Mouse (Mus musculus) hindbrain, embryonic 13.5 days (tissue): ENCODE measurements around the gene Wipf2. TPM values are rescaled to one million over a fixed set of nuclear protein-coding genes. Genes with fewer than 3 reads are reported as not detected.

Experiments
- ATAC-seq: fragments of 200-750 bp; cut with Nextera tagmentation; 2 replicates; pipeline ENCODE4 v1.8.0; 2017; ENCODE audit warnings: moderate TSS enrichment; ENCODE audit not compliant: low FRiP score
- H3K27ac ChIP-seq: fragments of 300-500 bp; sonication (generic); 2 replicates; pipeline ENCODE4 v1.5.1; 2015; ENCODE audit warnings: inconsistent platforms, mild to moderate bottlenecking, moderate library complexity
- H3K27me3 ChIP-seq: fragments of 300-500 bp; sonication (generic); 2 replicates; pipeline ENCODE4 v1.6.1; 2015; ENCODE audit warnings: mild to moderate bottlenecking, inconsistent platforms
- H3K36me3 ChIP-seq: fragments of 300-500 bp; sonication (generic); 2 replicates; pipeline ENCODE4 v1.6.1; 2015; ENCODE audit warnings: mild to moderate bottlenecking, inconsistent platforms
- H3K4me1 ChIP-seq: fragments of 300-500 bp; sonication (generic); replicated peaks from 2 replicates; pipeline ENCODE4 v1.6.1; 2015; ENCODE audit warnings: inconsistent platforms
- H3K4me2 ChIP-seq: fragments of 300-500 bp; sonication (generic); 2 replicates; pipeline ENCODE4 v1.6.1; 2015; ENCODE audit warnings: inconsistent platforms, mild to moderate bottlenecking, moderate library complexity
- H3K4me3 ChIP-seq: fragments of 300-500 bp; sonication (generic); 2 replicates; pipeline ENCODE4 v1.5.1; 2015; ENCODE audit warnings: mild to moderate bottlenecking, inconsistent platforms
- H3K9ac ChIP-seq: fragments of 300-500 bp; sonication (generic); 2 replicates; pipeline ENCODE4 v1.6.1; 2015; ENCODE audit warnings: mild to moderate bottlenecking, inconsistent platforms
- H3K9me3 ChIP-seq: fragments of 300-500 bp; sonication (generic); 2 replicates; pipeline ENCODE4 v1.6.1; 2016; ENCODE audit warnings: inconsistent platforms
- WGBS: fragments of 180-500 bp; shearing (Covaris S2); methylation state at CpG from one replicate; pipeline ENCODE4 v1.1.7; 2015; 5-methylcytosine and 5-hydroxymethylcytosine counted together
- polyA plus RNA-seq: library from polyadenylated mRNA; unstranded; fragments of >200 nt; fragmentation: Nextera tagmentation; extraction: Ambion mirVana; gene quantifications from 2 replicates; pipeline ENCODE4 v1.2.1, GENCODE M21; 2015

The Wipf2 gene
- polyA plus RNA-seq, 1 experiment from 2014 or later = 5.0 TPM

- Histone ChIP-seq H3K36me3 (peaks cover under 1% of the 10 kb centered on the region; the same call in 1 of the 2 replicates), H3K27me3 (no peaks in the 10 kb centered on the region), H3K27ac (peak overlapping the region; percentile 44), H3K4me3 (no peak overlapping the region), H3K4me1 (peaks cover 83% of the 10 kb centered on the region), H3K4me2 (no peak overlapping the region), H3K9ac (peak overlapping the region; percentile 53), H3K9me3 (no peaks in the 10 kb centered on the region)
- 46% methylated on average over 11 of the region's 11 CpGs for WGBS
- no peak for ATAC-seq
Measured at GRCm38 (mm10) chr11:98944897-98945604, 81.6 kb downstream of the Wipf2 start.

- no peak overlapping the region; the same call in 1 of the 2 replicates for H3K9ac ChIP-seq
- 52% methylated on average over 3 of the region's 3 CpGs for WGBS
- H3K4me3 ChIP-seq = no peak overlapping the region
- no peak for ATAC-seq
- H3K4me1 ChIP-seq = peaks cover 83% of the 10 kb centered on the region
- 0 out of 2 replicates have a peak overlapping the region, but pooled peaks have one; percentile 12 for H3K27ac ChIP-seq
- no peaks in the 10 kb centered on the region for H3K27me3 ChIP-seq
- no peak overlapping the region for H3K4me2 ChIP-seq
- peaks cover 5% of the 10 kb centered on the region for H3K36me3 ChIP-seq
- H3K9me3 ChIP-seq = no peaks in the 10 kb centered on the region
Measured at GRCm38 (mm10) chr11:98945605-98945977, 82.2 kb downstream of the Wipf2 start.

GRCm38 (mm10) chr11:98947969-98948569 lies 84.6 kb downstream of the Wipf2 start:
- Histone ChIP-seq H3K36me3 (peaks cover 15% of the 10 kb centered on the region), H3K4me1 (peaks cover 75% of the 10 kb centered on the region), H3K9me3 (no peaks in the 10 kb centered on the region), H3K9ac (no peak overlapping the region), H3K27me3 (no peaks in the 10 kb centered on the region), H3K27ac (no peak overlapping the region), H3K4me2 (no peak overlapping the region), H3K4me3 (no peak overlapping the region)
- ATAC-seq = no peak
- 83% methylated on average over 18 of the region's 18 CpGs for WGBS

DNA sequence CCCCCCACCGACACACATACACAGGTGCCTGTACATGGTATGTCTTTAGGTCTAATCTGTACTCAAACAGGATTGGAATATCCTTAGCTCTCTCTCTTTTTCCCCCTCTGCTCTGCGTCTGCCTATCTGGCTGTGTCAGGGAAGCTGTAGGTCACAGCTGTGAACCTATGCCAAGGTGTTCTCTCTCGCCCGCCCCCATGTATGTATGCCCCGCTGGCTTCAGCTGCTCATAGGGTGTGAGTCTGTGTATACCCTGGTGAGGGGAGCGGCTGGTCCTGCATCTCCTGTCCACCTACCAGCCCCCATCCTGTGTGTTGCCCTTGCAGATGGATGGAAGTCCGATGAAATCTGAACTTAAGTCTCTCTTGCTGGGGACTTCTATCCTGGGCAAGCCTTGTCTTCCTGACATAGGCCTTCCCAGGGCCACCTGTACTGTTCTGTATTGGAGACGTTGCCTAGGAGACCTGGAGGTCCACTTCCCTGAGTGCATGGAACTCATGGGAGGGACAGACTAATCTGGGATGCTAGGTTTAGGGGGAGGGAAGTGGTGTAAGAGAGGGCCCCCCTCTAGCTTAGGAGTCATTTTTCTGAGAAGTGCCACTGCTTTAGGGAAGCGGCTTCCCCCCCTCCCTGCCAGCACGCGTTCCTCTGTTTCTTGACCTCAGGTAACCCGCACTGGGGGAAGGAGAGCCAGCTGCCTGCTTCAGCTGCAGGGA lies 86.0 kb downstream of the Wipf2 start:
- WGBS = 65% methylated on average over 11 of the region's 12 CpGs
- Histone ChIP-seq H3K27ac (no peak overlapping the region), H3K9me3 (no peaks in the 10 kb centered on the region), H3K4me2 (no peak overlapping the region), H3K36me3 (peaks cover 15% of the 10 kb centered on the region), H3K9ac (peak overlapping the region; percentile 26; the same call in 1 of the 2 replicates), H3K27me3 (no peaks in the 10 kb centered on the region), H3K4me1 (peaks cover 75% of the 10 kb centered on the region), H3K4me3 (no peak overlapping the region)
- no peak for ATAC-seq

- H3K9me3 ChIP-seq = no peaks in the 10 kb centered on the region
- no peak overlapping the region for H3K4me3 ChIP-seq
- H3K36me3 ChIP-seq = peaks cover 15% of the 10 kb centered on the region
- no peak overlapping the region for H3K4me2 ChIP-seq
- no peaks in the 10 kb centered on the region for H3K27me3 ChIP-seq
- peaks cover 75% of the 10 kb centered on the region for H3K4me1 ChIP-seq
- 84% methylated on average over 7 of the region's 7 CpGs for WGBS
- no peak for ATAC-seq
- H3K9ac ChIP-seq = peak overlapping the region; percentile 26; the same call in 1 of the 2 replicates
- H3K27ac ChIP-seq = no peak overlapping the region
Measured at GRCm38 (mm10) chr11:98949958-98950460, 86.6 kb downstream of the Wipf2 start.

DNA sequence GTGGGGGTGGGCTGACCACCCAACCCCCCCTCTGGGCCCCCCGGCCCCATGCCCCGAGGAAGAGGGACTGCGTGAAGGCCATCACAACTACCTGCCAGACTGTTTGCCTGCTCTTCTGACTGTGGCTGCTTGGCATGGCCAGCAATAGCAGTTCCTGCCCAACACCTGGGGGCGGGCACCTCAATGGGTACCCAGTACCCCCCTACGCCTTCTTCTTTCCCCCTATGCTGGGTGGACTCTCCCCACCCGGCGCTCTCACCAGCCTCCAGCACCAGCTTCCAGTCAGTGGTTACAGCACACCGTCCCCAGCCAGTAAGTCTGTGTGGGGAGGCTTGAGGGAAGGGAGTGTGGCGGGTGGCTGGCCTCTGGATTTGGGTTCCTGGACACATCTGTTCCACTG lies 87.0 kb downstream of the Wipf2 start:
- Histone ChIP-seq H3K9ac (peak overlapping the region; percentile 43; the same call in 1 of the 2 replicates), H3K4me1 (peaks cover 75% of the 10 kb centered on the region), H3K4me2 (no peak overlapping the region), H3K4me3 (no peak overlapping the region), H3K36me3 (peaks cover 15% of the 10 kb centered on the region), H3K27ac (0 out of 2 replicates have a peak overlapping the region, but pooled peaks have one; percentile 40), H3K9me3 (no peaks in the 10 kb centered on the region), H3K27me3 (no peaks in the 10 kb centered on the region)
- WGBS = 84% methylated on average over 9 of the region's 9 CpGs
- ATAC-seq = no peak

DNA sequence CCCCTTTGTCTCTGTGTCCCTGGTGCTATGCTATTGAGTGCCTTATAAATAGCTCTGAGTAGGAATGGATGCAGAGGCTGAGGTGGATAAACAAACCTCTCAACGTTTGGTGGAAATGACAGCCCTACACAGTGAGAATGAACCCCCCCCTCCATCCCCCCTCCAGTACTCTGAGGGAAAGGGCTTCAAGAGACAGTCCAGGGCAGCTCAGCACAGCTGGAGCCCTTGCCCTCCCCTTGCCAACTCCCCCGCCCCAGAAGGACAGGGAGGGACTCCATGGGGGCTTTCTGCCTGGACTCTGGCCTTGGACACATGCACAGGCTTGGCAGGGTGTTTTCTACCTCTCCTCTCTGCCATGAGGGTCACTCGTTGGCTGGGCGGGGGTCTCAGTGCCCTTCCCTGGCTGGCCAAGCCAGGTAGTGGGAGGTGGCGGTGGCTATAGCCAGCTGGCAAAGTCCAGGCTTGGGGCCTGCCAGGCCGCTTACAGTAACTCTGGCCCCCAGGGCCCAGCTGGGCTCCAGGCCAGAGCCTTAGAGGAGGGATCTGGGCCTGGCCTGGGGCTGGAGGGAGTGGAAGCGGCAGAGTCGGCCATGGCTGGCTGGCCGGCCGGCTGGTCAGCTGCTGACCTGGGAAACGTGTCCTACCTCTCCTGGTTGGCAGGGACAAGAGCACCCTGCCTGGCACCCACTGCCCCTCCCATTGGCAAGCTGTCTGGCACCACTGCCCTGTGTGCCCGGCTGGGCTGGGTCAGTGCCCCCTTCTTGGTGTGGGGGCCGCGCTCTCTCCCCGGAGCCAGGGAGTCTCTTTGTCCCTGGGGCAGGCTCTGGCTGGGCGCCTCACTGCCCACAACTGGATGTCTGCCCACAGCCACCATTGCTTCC lies 87.8 kb downstream of the Wipf2 start:
- Histone ChIP-seq H3K4me3 (no peak overlapping the region), H3K4me1 (peaks cover 74% of the 10 kb centered on the region), H3K36me3 (peaks cover 15% of the 10 kb centered on the region), H3K9me3 (no peaks in the 10 kb centered on the region), H3K27me3 (no peaks in the 10 kb centered on the region), H3K4me2 (no peak overlapping the region), H3K9ac (peak overlapping the region; percentile 43), H3K27ac (peak overlapping the region; percentile 81)
- WGBS = 65% methylated on average over 16 of the region's 16 CpGs
- ATAC-seq = 0 out of 2 replicates have a peak, but pooled peaks have one; percentile 26

- Histone ChIP-seq H3K27me3 (no peaks in the 10 kb centered on the region), H3K4me3 (no peak overlapping the region), H3K36me3 (peaks cover 15% of the 10 kb centered on the region), H3K4me1 (peaks cover 74% of the 10 kb centered on the region), H3K9me3 (no peaks in the 10 kb centered on the region), H3K9ac (no peak overlapping the region), H3K27ac (no peak overlapping the region), H3K4me2 (no peak overlapping the region)
- ATAC-seq = no peak
- WGBS = 94% methylated on average over 1 of the region's 1 CpGs
Measured at GRCm38 (mm10) chr11:98952111-98952510, 88.7 kb downstream of the Wipf2 start.

DNA sequence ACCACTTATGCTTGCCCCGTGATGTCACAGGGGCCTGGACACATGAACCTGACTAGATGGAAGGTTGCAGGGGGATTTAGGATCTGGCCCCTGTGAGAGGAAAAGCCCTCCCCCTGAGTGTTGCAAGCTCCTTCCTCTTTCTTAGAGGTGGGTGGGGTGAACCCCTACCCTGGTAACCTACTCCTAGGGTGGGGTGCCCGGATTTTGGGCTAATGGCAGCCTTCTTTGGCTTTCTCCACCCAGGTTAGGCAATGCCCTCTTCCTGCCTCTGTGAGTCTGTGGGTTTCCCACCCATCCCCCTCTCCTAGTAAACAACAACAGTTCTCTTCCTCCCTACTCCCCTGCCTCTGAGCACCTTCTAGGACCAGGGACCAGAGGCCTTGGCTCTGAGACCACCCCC lies 89.3 kb downstream of the Wipf2 start:
- H3K27me3 ChIP-seq = no peaks in the 10 kb centered on the region

GRCm38 (mm10) chr11:98953361-98953760 lies 89.9 kb downstream of the Wipf2 start:
- Histone ChIP-seq H3K4me1 (peaks cover 64% of the 10 kb centered on the region), H3K36me3 (peaks cover 15% of the 10 kb centered on the region), H3K9me3 (no peaks in the 10 kb centered on the region), H3K27ac (no peak overlapping the region; the same call in 1 of the 2 replicates), H3K4me2 (no peak overlapping the region), H3K27me3 (no peaks in the 10 kb centered on the region), H3K9ac (no peak overlapping the region), H3K4me3 (no peak overlapping the region)
- ATAC-seq = no peak
- 3% methylated on average over 2 of the region's 2 CpGs for WGBS

More for the DNA sequence above, 89.3 kb downstream of the Wipf2 start:
- no peak overlapping the region for H3K4me3 ChIP-seq
- H3K27ac ChIP-seq = no peak overlapping the region
- H3K36me3 ChIP-seq = peaks cover 15% of the 10 kb centered on the region
- WGBS = 66% methylated on average over 2 of the region's 2 CpGs
- no peaks in the 10 kb centered on the region for H3K9me3 ChIP-seq
- H3K4me1 ChIP-seq = peaks cover 68% of the 10 kb centered on the region
- H3K4me2 ChIP-seq = no peak overlapping the region
- no peak for ATAC-seq
- no peak overlapping the region for H3K9ac ChIP-seq

GRCm38 (mm10) chr11:98953835-98954320 lies 90.4 kb downstream of the Wipf2 start:
- no peak overlapping the region for H3K4me3 ChIP-seq
- H3K27me3 ChIP-seq = no peaks in the 10 kb centered on the region
- H3K36me3 ChIP-seq = peaks cover 15% of the 10 kb centered on the region
- H3K4me2 ChIP-seq = peak overlapping the region; percentile 33
- 28% methylated on average over 13 of the region's 13 CpGs for WGBS
- peaks cover 65% of the 10 kb centered on the region for H3K4me1 ChIP-seq
- H3K9me3 ChIP-seq = no peaks in the 10 kb centered on the region
- 0 out of 2 replicates have a peak, but pooled peaks have one; percentile 1 for ATAC-seq
- peak overlapping the region; percentile 82 for H3K27ac ChIP-seq
- H3K9ac ChIP-seq = 0 out of 2 replicates have a peak overlapping the region, but pooled peaks have one; percentile 55
